Mouse (Mus musculus): ENCODE measurements around the gene Smap2. TPM values are rescaled to one million over a fixed set of nuclear protein-coding genes. Genes with fewer than 3 reads are reported as not detected.

The Smap2 gene
- polyA plus RNA-seq, 1 experiment from 2014 or later, result 15.9 TPM

- H3K27ac ChIP-seq (replicated peaks), result no peak overlapping the region
- H3K4me1 ChIP-seq (replicated peaks), result peaks cover 43% of the 10 kb centered on the region
- H3K9me3 ChIP-seq (replicated peaks), result no peaks in the 10 kb centered on the region
- no peaks in the 10 kb centered on the region for H3K36me3 ChIP-seq (replicated peaks)
- no peak overlapping the region for H3K4me2 ChIP-seq
- H3K4me3 ChIP-seq (replicated peaks), result no peak overlapping the region
- WGBS (ENCODE audit: insufficient replicate concordance), result 60% methylated on average over 10 of the region's 10 CpGs
- no peak overlapping the region for H3K9ac ChIP-seq
- no peak for ATAC-seq (ENCODE audit: insufficient read depth)
- 0 out of 2 replicates have a peak, but pooled peaks cover 4% of the 10 kb centered on the region for H3K27me3 ChIP-seq
Measured at GRCm38 (mm10) chr4:121020040-121020790, 3.2 kb upstream of the Smap2 start.

GRCm38 (mm10) chr4:121018250-121018649 is 1.2 kb upstream of the Smap2 start:
- Histone ChIP-seq H3K4me3 (replicated peaks) (no peak overlapping the region), H3K27me3 (0 out of 2 replicates have a peak, but pooled peaks cover 4% of the 10 kb centered on the region), H3K4me1 (replicated peaks) (peaks cover 56% of the 10 kb centered on the region), H3K9me3 (replicated peaks) (no peaks in the 10 kb centered on the region), H3K27ac (replicated peaks) (no peak overlapping the region), H3K4me2 (no peak overlapping the region), H3K36me3 (replicated peaks) (no peaks in the 10 kb centered on the region), H3K9ac (no peak overlapping the region)
- no peak for ATAC-seq (ENCODE audit: insufficient read depth)
- WGBS (ENCODE audit: insufficient replicate concordance), result 47% methylated on average over 3 of the region's 3 CpGs

- H3K27me3 ChIP-seq, result 0 out of 2 replicates have a peak, but pooled peaks cover 4% of the 10 kb centered on the region
- peak overlapping the region; percentile 98 for H3K9ac ChIP-seq
Measured at GRCm38 (mm10) chr4:121016021-121016898, 787 bp downstream of the Smap2 start.

GRCm38 (mm10) chr4:121015268-121015659 is 1.8 kb downstream of the Smap2 start:
- Histone ChIP-seq H3K4me3 (replicated peaks) (peak overlapping the region; percentile 96), H3K9me3 (replicated peaks) (no peaks in the 10 kb centered on the region), H3K27me3 (no peaks in the 10 kb centered on the region), H3K4me2 (peak overlapping the region; percentile 87), H3K4me1 (replicated peaks) (peaks cover 68% of the 10 kb centered on the region), H3K36me3 (replicated peaks) (no peaks in the 10 kb centered on the region), H3K27ac (replicated peaks) (peak overlapping the region; percentile 92), H3K9ac (peak overlapping the region; percentile 98)
- ATAC-seq (ENCODE audit: insufficient read depth), result no peak
- 17% methylated on average over 7 of the region's 7 CpGs for WGBS (ENCODE audit: insufficient replicate concordance)

More at GRCm38 (mm10) chr4:121016021-121016898, 787 bp downstream of the Smap2 start:
- Histone ChIP-seq H3K36me3 (replicated peaks) (no peaks in the 10 kb centered on the region), H3K9me3 (replicated peaks) (no peaks in the 10 kb centered on the region), H3K4me3 (replicated peaks) (peak overlapping the region; percentile 96), H3K27ac (replicated peaks) (peak overlapping the region; percentile 92), H3K4me1 (replicated peaks) (peaks cover 66% of the 10 kb centered on the region), H3K4me2 (peak overlapping the region; percentile 87)
- peak; percentile 56 for ATAC-seq (ENCODE audit: insufficient read depth)
- 1% methylated on average over 40 of the region's 40 CpGs for WGBS (ENCODE audit: insufficient replicate concordance)

- ATAC-seq (ENCODE audit: insufficient read depth), result peak; percentile 51
- WGBS (ENCODE audit: insufficient replicate concordance), result 8% methylated on average over 10 of the region's 10 CpGs
- peak overlapping the region; percentile 98 for H3K9ac ChIP-seq
Measured at GRCm38 (mm10) chr4:121014594-121015267, 2.3 kb downstream of the Smap2 start.

GRCm38 (mm10) chr4:121010770-121011549 is 6.1 kb downstream of the Smap2 start:
- Histone ChIP-seq H3K4me1 (replicated peaks) (peaks cover 97% of the 10 kb centered on the region), H3K27ac (replicated peaks) (no peak overlapping the region; the same call in 1 of the 2 replicates), H3K27me3 (no peaks in the 10 kb centered on the region), H3K9me3 (replicated peaks) (no peaks in the 10 kb centered on the region), H3K9ac (no peak overlapping the region), H3K4me3 (replicated peaks) (no peak overlapping the region), H3K4me2 (no peak overlapping the region), H3K36me3 (replicated peaks) (no peaks in the 10 kb centered on the region)
- WGBS (ENCODE audit: insufficient replicate concordance), result 45% methylated on average over 11 of the region's 11 CpGs
- no peak for ATAC-seq (ENCODE audit: insufficient read depth)

More at GRCm38 (mm10) chr4:121014594-121015267, 2.3 kb downstream of the Smap2 start:
- H3K4me1 ChIP-seq (replicated peaks), result peaks cover 72% of the 10 kb centered on the region
- H3K27me3 ChIP-seq, result no peaks in the 10 kb centered on the region
- H3K9me3 ChIP-seq (replicated peaks), result no peaks in the 10 kb centered on the region
- peak overlapping the region; percentile 92 for H3K27ac ChIP-seq (replicated peaks)
- peak overlapping the region; percentile 96 for H3K4me3 ChIP-seq (replicated peaks)
- H3K36me3 ChIP-seq (replicated peaks), result no peaks in the 10 kb centered on the region
- peak overlapping the region; percentile 87 for H3K4me2 ChIP-seq

GRCm38 (mm10) chr4:121009151-121009550 is 7.9 kb downstream of the Smap2 start:
- WGBS (ENCODE audit: insufficient replicate concordance), result 49% methylated on average over 5 of the region's 5 CpGs
- Histone ChIP-seq H3K4me1 (replicated peaks) (peaks cover 96% of the 10 kb centered on the region), H3K27me3 (no peaks in the 10 kb centered on the region), H3K27ac (replicated peaks) (no peak overlapping the region; the same call in 1 of the 2 replicates), H3K9ac (no peak overlapping the region), H3K4me3 (replicated peaks) (no peak overlapping the region), H3K9me3 (replicated peaks) (no peaks in the 10 kb centered on the region), H3K36me3 (replicated peaks) (no peaks in the 10 kb centered on the region), H3K4me2 (no peak overlapping the region)
- ATAC-seq (ENCODE audit: insufficient read depth), result no peak

- Histone ChIP-seq H3K27me3 (no peaks in the 10 kb centered on the region), H3K27ac (replicated peaks) (no peak overlapping the region), H3K9me3 (replicated peaks) (no peaks in the 10 kb centered on the region), H3K4me1 (replicated peaks) (peaks cover 94% of the 10 kb centered on the region), H3K36me3 (replicated peaks) (no peaks in the 10 kb centered on the region), H3K4me3 (replicated peaks) (no peak overlapping the region), H3K9ac (no peak overlapping the region), H3K4me2 (no peak overlapping the region)
- WGBS (ENCODE audit: insufficient replicate concordance), result 36% methylated on average over 3 of the region's 3 CpGs
- no peak for ATAC-seq (ENCODE audit: insufficient read depth)
Measured at GRCm38 (mm10) chr4:121008071-121008745, 8.8 kb downstream of the Smap2 start.

- Histone ChIP-seq H3K9ac (no peak overlapping the region), H3K27ac (replicated peaks) (no peak overlapping the region), H3K27me3 (no peaks in the 10 kb centered on the region), H3K4me2 (no peak overlapping the region), H3K9me3 (replicated peaks) (no peaks in the 10 kb centered on the region), H3K4me1 (replicated peaks) (peaks cover 94% of the 10 kb centered on the region), H3K4me3 (replicated peaks) (no peak overlapping the region), H3K36me3 (replicated peaks) (no peaks in the 10 kb centered on the region)
- ATAC-seq (ENCODE audit: insufficient read depth), result no peak
Measured at GRCm38 (mm10) chr4:121007006-121007405, 10.0 kb downstream of the Smap2 start.

- Histone ChIP-seq H3K9me3 (replicated peaks) (no peaks in the 10 kb centered on the region), H3K4me1 (replicated peaks) (peaks cover 88% of the 10 kb centered on the region), H3K27ac (replicated peaks) (peak overlapping the region; percentile 56), H3K4me3 (replicated peaks) (no peak overlapping the region), H3K4me2 (no peak overlapping the region), H3K36me3 (replicated peaks) (no peaks in the 10 kb centered on the region), H3K9ac (no peak overlapping the region), H3K27me3 (no peaks in the 10 kb centered on the region)
- 7% methylated on average over 4 of the region's 4 CpGs for WGBS (ENCODE audit: insufficient replicate concordance)
- ATAC-seq (ENCODE audit: insufficient read depth), result no peak
Measured at GRCm38 (mm10) chr4:121004679-121005078, 12.4 kb downstream of the Smap2 start.

Data from liver, embryonic 15.5 days (tissue).